Mouse (Mus musculus) gastrocnemius, postnatal 14 days (tissue): ENCODE data around the gene Rassf8. TPM values are rescaled to one million over a fixed set of nuclear protein-coding genes. Genes with fewer than 3 reads are reported as not detected.

ENCODE experiments used
- total RNA-seq, 2 experiments: library from RNA; stranded (reverse); gene quantifications; 2 replicates each; pipeline ENCODE4 v1.2.3; 2021

The Rassf8 gene
- total RNA-seq, 2 experiments from 2014 or later, result 29.7 to 34.8 TPM

Other genes starting within 250 kb of the Rassf8 start
- gene Lmntd1, start 132.4 kb upstream of the Rassf8 start, total RNA-seq, result under 1 TPM; 0.16 to 0.43 TPM
- not detected for gene Tuba3b, start 131.0 kb upstream of the Rassf8 start, total RNA-seq
- gene Bhlhe41, start 118.8 kb downstream of the Rassf8 start, total RNA-seq, result 10 to 100 TPM; 29.8 to 41.7 TPM
- gene Sspn, start 184.9 kb downstream of the Rassf8 start, total RNA-seq, result 10 to 100 TPM; 85.0 to 89.2 TPM